Mouse (Mus musculus): ENCODE results near the gene Hist2h3c1.

Gene Hist2h3c1

DNA sequence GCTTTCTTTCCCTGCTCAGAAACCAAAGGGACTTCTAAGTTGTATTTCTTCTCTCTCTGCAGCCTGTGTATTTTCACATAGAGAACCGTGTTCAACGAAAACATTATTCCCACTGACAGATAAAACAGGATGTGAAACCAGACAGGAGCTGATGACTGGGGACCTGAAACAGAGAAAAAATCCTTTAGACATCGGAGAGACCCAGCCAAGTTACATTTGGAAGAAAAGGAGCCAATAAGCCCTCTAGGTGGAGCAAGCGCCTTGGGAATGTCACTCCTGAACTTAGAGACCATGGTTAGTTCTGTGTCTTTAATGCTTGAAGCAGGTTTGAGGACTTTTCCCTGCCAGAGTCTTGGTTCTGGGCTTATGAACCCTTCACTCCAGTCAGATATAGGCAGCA lies 38.0 kb downstream of the Hist2h3c1 start:
- in situ Hi-C loops (cut with MseI, MboI): loop anchor here in 1 of 2 experiments (10.0 kb wide), 1 partner anchor 120 kb away; no protein-coding TSS in a partner anchor

DNA sequence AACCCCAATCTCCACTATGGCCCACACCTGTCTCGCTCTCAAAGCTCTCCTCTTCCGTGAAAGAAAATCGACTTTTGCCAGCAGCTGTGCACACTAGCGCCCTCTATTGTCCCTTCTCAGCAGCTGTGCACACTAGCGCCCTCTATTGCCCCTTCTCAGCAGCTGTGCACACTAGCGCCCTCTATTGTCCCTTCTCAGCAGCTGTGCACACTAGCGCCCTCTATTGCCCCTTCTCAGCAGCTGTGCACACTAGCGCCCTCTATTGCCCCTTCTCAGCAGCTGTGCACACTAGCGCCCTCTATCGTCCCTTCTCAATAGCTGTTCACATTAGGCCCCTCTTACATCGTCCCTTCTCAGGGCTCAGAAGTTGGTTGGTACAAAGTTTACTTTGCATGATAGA lies 40.8 kb downstream of the Hist2h3c1 start:
- in situ Hi-C loops (cut with MseI, MboI): loop anchor here in 1 of 2 experiments (10.0 kb wide), 1 partner anchor 117 kb away; no protein-coding TSS in a partner anchor

DNA sequence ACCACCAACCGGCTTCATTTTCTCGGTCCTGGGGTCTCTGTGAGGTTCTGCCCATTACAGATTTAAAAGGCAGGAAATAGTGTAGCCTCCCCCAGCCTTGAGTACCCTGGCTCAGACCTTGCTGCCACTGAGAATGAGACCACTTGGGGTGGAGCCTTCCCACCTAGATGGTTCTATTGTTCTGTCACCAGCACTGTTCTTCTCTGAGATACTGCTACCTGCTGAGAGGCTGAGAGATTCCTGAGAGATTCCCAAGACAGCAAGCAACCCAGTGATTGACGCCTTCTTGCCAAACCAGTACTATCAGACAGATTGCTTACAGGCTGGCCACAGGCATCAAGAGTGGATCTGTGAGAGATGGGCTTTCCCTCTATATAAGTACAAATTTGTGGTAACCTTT lies 42.7 kb downstream of the Hist2h3c1 start:
- in situ Hi-C loops (cut with MseI, MboI): loop anchor here in 1 of 2 experiments (10.0 kb wide), 1 partner anchor 116 kb away; no protein-coding TSS in a partner anchor

DNA sequence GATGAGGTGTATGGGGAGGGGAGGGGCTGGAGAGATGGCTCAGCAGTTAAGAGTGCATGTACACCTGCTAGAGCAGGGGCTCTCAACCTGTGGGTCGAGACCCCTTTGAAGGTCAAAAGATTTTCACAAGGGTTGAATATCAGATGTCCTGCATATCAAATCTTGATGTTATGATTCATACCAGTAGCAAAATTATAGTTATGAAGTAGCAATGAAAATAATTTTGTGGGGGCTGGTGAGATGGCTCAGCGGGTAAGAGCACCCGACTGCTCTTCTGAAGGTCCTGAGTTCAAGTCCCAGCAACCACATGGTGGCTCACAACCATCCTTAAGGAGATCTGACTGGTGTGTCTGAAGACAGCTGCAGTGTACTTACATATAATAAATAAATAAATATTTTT lies 44.2 kb downstream of the Hist2h3c1 start:
- in situ Hi-C loops (cut with MseI, MboI): loop anchor here in 1 of 2 experiments (5.0 to 10.0 kb wide), 2 partner anchors 37 to 104 kb away; no protein-coding TSS in a partner anchor

DNA sequence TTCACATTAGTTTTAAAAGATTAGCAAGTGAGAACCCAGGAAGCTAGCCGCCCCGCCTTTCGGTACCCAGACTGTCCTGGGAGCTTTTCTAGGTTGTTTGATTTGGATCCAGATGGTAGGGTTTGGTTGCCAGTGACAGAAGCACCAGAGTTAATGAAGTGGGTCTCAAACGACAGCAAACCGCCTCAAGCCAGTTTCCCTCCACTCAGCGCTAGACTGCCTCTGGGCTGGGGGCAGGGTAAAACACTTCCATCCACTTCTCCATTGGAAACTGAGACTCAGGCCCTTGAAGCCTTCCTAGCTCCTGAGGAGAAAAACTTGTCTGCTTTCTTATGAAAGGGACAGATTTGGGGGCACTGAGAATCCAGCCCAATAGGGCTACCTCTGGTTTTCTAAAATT lies 46.2 kb downstream of the Hist2h3c1 start:
- in situ Hi-C loops (cut with MseI, MboI): loop anchor here in 1 of 2 experiments (5.0 to 10.0 kb wide), 2 partner anchors 35 to 102 kb away; no protein-coding TSS in a partner anchor

DNA sequence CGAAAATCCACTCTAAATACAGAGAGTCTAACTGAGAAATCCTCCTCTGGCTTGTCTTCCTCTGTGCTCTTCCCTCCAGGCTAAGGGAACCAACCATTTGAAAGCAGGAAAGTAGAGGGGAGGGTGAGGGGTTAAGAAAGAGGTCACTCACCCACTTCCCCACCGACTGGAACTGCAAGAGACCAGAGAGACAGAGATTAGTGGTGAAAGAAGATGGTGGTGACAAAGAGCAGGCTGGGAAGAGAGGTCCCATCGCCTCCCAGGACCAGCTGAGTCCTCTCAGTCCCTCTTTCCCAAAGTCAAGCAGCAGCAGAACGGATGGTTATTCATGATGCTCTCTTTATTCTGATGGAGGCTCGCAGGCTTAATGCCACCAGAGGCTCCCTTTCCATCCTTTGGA lies 46.9 kb downstream of the Hist2h3c1 start:
- in situ Hi-C loops (cut with MseI, MboI): loop anchor here in 1 of 2 experiments (5.0 to 10.0 kb wide), 2 partner anchors 34 to 101 kb away; no protein-coding TSS in a partner anchor

DNA sequence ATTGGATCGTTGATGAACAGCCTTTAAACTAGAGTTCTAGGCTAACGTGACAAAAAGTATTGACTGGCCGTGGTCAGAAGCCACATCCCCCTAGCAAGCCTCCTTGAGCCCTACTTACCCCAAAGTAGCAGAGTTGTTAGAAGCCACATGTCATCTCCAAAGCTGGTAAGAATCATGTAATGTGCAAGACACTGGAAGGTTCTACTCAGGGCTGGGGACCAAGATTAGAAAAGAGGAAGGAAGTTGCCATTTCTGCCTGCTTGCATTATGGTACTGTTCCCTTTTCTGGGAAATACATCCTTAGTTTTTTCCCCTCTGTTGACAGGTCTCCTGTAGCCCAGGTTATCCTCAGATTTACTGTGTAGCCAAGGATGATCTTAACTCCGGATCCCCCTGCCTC lies 47.3 kb downstream of the Hist2h3c1 start, which contains the start of gene Fcgr1:
Fcgr1 (minus strand) TSS at position 183 of the 400 bp plus-strand sequence.
- in situ Hi-C loops (cut with MseI, MboI): loop anchor here in 1 of 2 experiments (5.0 to 10.0 kb wide), 2 partner anchors 34 to 101 kb away; no protein-coding TSS in a partner anchor

Data from mouse trophoblast stem cell (cell line).